In the genomic region with DNA sequence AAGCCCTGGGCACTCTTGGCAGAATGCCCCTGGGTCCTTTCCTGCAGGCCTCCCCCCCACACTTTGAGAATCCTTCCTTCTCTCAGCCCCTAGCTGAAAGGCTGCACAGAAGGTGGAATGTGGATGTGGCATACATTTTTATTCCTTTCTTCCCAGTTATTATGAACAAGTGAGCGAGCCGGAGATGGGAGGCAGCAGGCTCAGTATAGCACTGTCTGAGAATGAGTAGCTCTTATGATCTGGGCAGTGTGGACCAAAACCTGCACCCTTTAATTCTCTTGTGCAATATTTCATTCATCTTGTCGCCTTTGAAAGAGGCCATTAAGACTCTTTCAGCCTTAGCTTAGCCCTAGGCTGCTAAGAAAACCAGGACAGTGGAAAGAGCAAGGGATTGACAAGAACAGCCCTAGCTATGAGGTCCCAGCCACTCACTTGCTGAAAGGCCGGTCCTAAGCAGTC, we compare ENCODE assay signal across 14 mouse cellular contexts.
DNase-seq lines count a peak whose midpoint lies in the region; ATAC-seq lines count a peak whose summit lies in the region.
"Had no signal": no experiment of that assay in that cellular context is flagged by ENCODE, and none has a peak within 500 bp of the region (broad histone marks: within the 10 kb centered on the region; RNA-seq: fewer than 3 reads in every experiment).

No protein-coding gene starts in this region.

- no peak overlapping the region for H3K4me3 ChIP-seq in neural tube, embryonic 11.5 days (ENCODE audit: low read depth, low read length)
- H3K4me3 ChIP-seq in forebrain, embryonic 15.5 days, result no peak overlapping the region
- H3K4me3 ChIP-seq in neural tube, embryonic 12.5 days, result no peak overlapping the region
- H3K4me3 ChIP-seq: heart, embryonic 15.5 days had no signal

- H3K4me1 ChIP-seq in neural tube, embryonic 11.5 days (ENCODE audit: control insufficient read depth, insufficient read depth, low read length), result no peaks in the 10 kb centered on the region; the same call in 1 of the 2 replicates
- H3K4me1 ChIP-seq in forebrain, embryonic 15.5 days, result peaks cover 16% of the 10 kb centered on the region
- H3K4me1 ChIP-seq in neural tube, embryonic 12.5 days, result peaks cover 12% of the 10 kb centered on the region
- H3K4me1 ChIP-seq: heart, embryonic 15.5 days had no signal

- no peak overlapping the region for H3K27ac ChIP-seq in neural tube, embryonic 11.5 days (ENCODE audit: low read depth, low read length)
- H3K27ac ChIP-seq in forebrain, embryonic 15.5 days (replicated peaks), result peak overlapping the region; percentile 46
- no peak overlapping the region for H3K27ac ChIP-seq in neural tube, embryonic 12.5 days
- H3K27ac ChIP-seq: heart, embryonic 15.5 days had no signal

- peak; percentile 41; the same call in 1 of the 2 replicates for ATAC-seq in frontal cortex, adult (ENCODE audit: low TSS enrichment)
- peak; percentile 50 for ATAC-seq in neural tube, embryonic 11.5 days (ENCODE audit: insufficient read depth, low FRiP score, low TSS enrichment)
- ATAC-seq in forebrain, embryonic 15.5 days (replicated peaks), result peak; percentile 85
- peak; percentile 70; the same call in 1 of the 2 replicates for ATAC-seq in neural tube, embryonic 12.5 days (ENCODE audit: low FRiP score, low read depth)
- ATAC-seq: intestine, embryonic 16.5 days; liver, postnatal 0 days had no signal

- DNase-seq in frontal cortex, postnatal 25 days (ENCODE audit: low spot score in 2 of 2), result no peak
- no peak for DNase-seq in neural tube, embryonic 11.5 days (ENCODE audit: low spot score)
- DNase-seq in neural tube, embryonic 10.5 days (ENCODE audit: extremely low spot score, low spot score), result no peak
- no peak for DNase-seq in kidney, adult 11 months
- DNase-seq in kidney, postnatal 25 days, result no peak
- DNase-seq: adrenal gland, postnatal 36 days; cerebellum, adult 11-12 months; gastrocnemius, postnatal 36 days; liver, postnatal 0 days had no signal

- no peaks in the 10 kb centered on the region for H3K27me3 ChIP-seq in neural tube, embryonic 11.5 days (ENCODE audit: control insufficient read depth, insufficient read depth, low read length)
- no peaks in the 10 kb centered on the region for H3K27me3 ChIP-seq in forebrain, embryonic 15.5 days
- no peaks in the 10 kb centered on the region for H3K27me3 ChIP-seq in neural tube, embryonic 12.5 days (replicated peaks)
- H3K27me3 ChIP-seq: heart, embryonic 15.5 days had no signal

- no peaks in the 10 kb centered on the region for H3K36me3 ChIP-seq in neural tube, embryonic 11.5 days (ENCODE audit: control insufficient read depth, insufficient read depth, low read length)
- no peaks in the 10 kb centered on the region for H3K36me3 ChIP-seq in forebrain, embryonic 15.5 days
- H3K36me3 ChIP-seq in neural tube, embryonic 12.5 days, result no peaks in the 10 kb centered on the region
- H3K36me3 ChIP-seq: heart, embryonic 15.5 days had no signal

- WGBS in neural tube, embryonic 11.5 days, result 55% methylated on average over 4 of the region's 4 CpGs
- 12% methylated on average over 4 of the region's 4 CpGs for WGBS in forebrain, embryonic 15.5 days
- WGBS in neural tube, embryonic 12.5 days, result 51% methylated on average over 4 of the region's 4 CpGs

- H3K9me3 ChIP-seq in neural tube, embryonic 11.5 days (ENCODE audit: control insufficient read depth, low read length), result no peaks in the 10 kb centered on the region
- no peaks in the 10 kb centered on the region for H3K9me3 ChIP-seq in forebrain, embryonic 15.5 days
- H3K9me3 ChIP-seq in neural tube, embryonic 12.5 days, result no peaks in the 10 kb centered on the region
- H3K9me3 ChIP-seq: heart, embryonic 15.5 days had no signal

- no peak overlapping the region for H3K4me2 ChIP-seq in neural tube, embryonic 11.5 days (ENCODE audit: low read depth)
- H3K4me2 ChIP-seq in forebrain, embryonic 15.5 days (replicated peaks), result no peak overlapping the region
- H3K4me2 ChIP-seq in neural tube, embryonic 12.5 days (replicated peaks), result no peak overlapping the region
- H3K4me2 ChIP-seq: heart, embryonic 15.5 days had no signal

- no peak overlapping the region for H3K9ac ChIP-seq in neural tube, embryonic 11.5 days (ENCODE audit: low read length)
- no peak overlapping the region for H3K9ac ChIP-seq in forebrain, embryonic 15.5 days (replicated peaks)
- no peak overlapping the region for H3K9ac ChIP-seq in neural tube, embryonic 12.5 days
- H3K9ac ChIP-seq: heart, embryonic 15.5 days; liver, postnatal 0 days had no signal
